Mouse (Mus musculus) gastrocnemius, adult 2 months (tissue): ENCODE measurements around the gene BC080695. TPM values are rescaled to one million over a fixed set of nuclear protein-coding genes. Genes with fewer than 3 reads are reported as not detected.
"Not testable (repeated sequence)": the region's sequence is repeated elsewhere in the genome, so short reads cannot be mapped to it uniquely, and the experiment has no call there.

Source experiments
- DNase-seq: peaks from one replicate; pipeline ENCODE4 v3.0.0; 2022
- H3K27ac ChIP-seq: fragments of 200-600 bp; 2 replicates; pipeline ENCODE4 v1.8.1; 2022; ENCODE audit warnings: mild to moderate bottlenecking
- H3K4me3 ChIP-seq: fragments of 200-600 bp; 2 replicates; pipeline ENCODE4 v1.8.1; 2022; ENCODE audit warnings: mild to moderate bottlenecking, moderate library complexity
- CTCF ChIP-seq: fragments of 200-600 bp; IDR thresholded peaks from 2 replicates; pipeline ENCODE4 v1.8.1; 2022; ENCODE audit warnings: antibody characterized with exemption, mild to moderate bottlenecking, moderate library complexity
- intact Hi-C: fragments of 180-260 bp; cut with DNase I; formaldehyde crosslinking; loops from one replicate; pipeline ENCODE4 v1.15.1; 2025
- long read RNA-seq, 2 experiments: library from polyadenylated mRNA; stranded (forward); transcript quantifications; one replicate each; pipeline ENCODE4 v2.0.0; 2021
- total RNA-seq, 2 experiments: library from RNA; stranded (reverse); gene quantifications; 2 replicates each; pipeline ENCODE4 v1.2.3; 2021

The BC080695 gene
- total RNA-seq = not detected
- long read RNA-seq, experiment 1 = 0 reads
- long read RNA-seq, experiment 2 = 0 reads

DNA sequence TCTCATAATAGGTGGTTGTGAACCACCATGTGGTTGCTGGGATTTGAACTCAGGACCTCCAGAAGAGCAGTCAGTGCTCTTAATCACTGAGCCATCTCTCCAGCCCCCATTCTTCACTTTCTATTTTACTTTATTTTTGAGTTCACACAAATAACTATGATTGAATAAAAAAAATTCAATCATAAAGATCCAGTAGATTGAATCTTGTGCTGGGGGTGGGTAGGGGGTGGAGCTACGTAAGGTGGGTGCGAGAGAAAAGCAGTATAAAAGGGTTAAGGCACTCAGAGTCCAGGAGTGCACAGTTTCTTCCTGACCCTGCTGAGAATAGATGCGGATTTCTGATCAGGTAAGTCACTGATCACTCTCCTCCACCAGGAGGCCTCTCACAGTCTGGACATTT is at the start of gene BC080695, which contains the start of gene Gm13057:
BC080695 (plus strand) TSS at position 301 of the 400 bp plus-strand sequence.
Gm13057 (plus strand) TSS at position 310 of the 400 bp plus-strand sequence.
- H3K27ac ChIP-seq, DNase-seq, H3K4me3 ChIP-seq, intact Hi-C loops: not testable (repeated sequence)

DNA sequence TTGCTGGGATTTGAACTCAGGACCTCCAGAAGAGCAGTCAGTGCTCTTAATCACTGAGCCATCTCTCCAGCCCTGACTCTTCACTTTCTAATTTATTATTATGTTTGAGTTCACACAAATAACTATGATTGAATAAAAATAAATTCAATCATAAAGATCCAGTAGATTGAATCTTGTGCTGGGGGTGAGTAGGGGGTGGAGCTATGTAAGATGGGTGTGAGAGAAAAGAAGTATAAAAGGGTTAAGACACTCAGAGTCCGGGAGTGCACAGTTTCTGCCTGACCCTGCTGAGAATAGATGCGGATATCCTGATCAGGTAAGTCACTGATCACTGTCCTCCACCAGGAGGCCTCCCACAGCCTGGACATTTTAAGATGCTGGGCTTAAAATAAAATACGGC is 40.5 kb upstream of the BC080695 start, which contains the start of gene Gm13043:
Gm13043 (plus strand) TSS at position 301 of the 400 bp plus-strand sequence.
- intact Hi-C loops = no loop called here
- DNase-seq = no peak
- Histone ChIP-seq H3K4me3 (no peak within 1 kb of the TSS), H3K27ac (no peak within 1 kb of the TSS)
- no peak for TF ChIP-seq CTCF

DNA sequence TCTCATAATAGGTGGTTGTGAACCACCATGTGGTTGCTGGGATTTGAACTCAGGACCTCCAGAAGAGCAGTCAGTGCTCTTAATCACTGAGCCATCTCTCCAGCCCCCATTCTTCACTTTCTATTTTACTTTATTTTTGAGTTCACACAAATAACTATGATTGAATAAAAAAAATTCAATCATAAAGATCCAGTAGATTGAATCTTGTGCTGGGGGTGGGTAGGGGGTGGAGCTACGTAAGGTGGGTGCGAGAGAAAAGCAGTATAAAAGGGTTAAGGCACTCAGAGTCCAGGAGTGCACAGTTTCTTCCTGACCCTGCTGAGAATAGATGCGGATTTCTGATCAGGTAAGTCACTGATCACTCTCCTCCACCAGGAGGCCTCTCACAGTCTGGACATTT is 15.8 kb upstream of the BC080695 start, which contains the start of gene Gm13040:
Gm13040 (plus strand) TSS at position 301 of the 400 bp plus-strand sequence.
- H3K4me3 ChIP-seq, DNase-seq, H3K27ac ChIP-seq, intact Hi-C loops: not testable (repeated sequence)

DNA sequence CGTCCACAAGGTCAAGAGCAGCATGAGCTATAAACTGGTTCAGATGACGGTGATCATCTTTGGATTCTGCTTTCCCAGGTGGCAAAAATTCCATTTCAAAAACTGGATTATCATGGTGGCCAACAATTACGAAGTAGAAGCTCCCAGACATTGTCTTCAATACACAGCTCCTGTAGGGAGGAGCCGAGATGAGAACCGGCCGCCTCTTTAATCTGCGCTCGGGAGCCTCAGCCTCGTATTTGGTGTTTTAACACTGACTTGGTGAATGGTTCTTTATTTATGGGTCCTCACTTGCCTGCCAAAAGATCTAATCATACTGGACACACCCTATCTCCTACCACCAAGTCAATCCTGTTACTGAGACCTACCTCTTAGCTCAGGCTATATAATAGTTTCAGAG is 60.4 kb downstream of the BC080695 start:
- not testable (repeated sequence) for H3K4me3 ChIP-seq

DNA sequence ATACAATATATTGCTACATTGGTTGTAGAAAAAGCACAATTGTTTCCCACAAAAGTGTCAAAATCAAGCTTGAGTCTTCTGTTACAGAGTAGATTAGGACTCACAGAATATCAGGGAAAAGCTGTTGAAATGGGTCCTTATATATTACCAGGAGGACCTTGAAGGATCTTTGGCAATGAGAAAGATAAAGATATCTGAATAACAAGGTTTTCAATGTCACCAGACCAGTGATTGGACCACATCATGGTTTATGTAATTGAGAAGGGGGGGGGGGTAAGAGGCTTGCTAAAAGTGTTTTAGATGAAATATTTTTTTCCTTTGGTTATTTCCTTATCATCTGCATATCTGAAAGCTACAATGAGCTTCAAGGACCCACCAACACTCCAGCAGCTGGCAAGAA is 63.2 kb downstream of the BC080695 start, which contains the start of gene Gm13083:
Gm13083 (plus strand) TSS at position 301 of the 400 bp plus-strand sequence.
- intact Hi-C loops = loop anchor here (5.0 kb wide), 1 partner anchor 283 kb away; no protein-coding TSS in a partner anchor
- not testable (repeated sequence) for DNase-seq, H3K27ac ChIP-seq, H3K4me3 ChIP-seq

More for the DNA sequence above, 60.4 kb downstream of the BC080695 start:
- DNase-seq, H3K27ac ChIP-seq, intact Hi-C loops: not testable (repeated sequence)

DNA sequence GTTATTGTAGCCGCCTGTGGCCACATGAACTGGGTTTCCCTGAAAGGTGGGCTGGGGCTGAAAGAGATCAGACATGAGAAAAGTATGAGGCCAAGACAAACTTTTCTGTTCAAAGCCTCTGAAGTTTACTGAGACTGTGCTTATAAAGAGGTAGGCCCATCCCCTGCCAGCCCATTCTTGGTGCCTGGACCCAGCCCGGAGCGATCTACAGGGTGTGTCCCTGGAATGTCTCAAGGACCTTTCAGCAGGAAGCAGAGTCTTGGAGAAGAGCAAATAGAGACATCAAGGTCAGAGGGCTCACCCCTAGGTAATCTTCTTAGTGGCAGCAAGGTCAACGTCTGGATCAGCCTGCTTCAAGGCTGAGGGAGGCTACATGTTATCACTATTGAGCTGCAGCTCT is 66.6 kb downstream of the BC080695 start:
- intact Hi-C loops = loop anchor here (5.0 kb wide), 1 partner anchor 279 kb away; no protein-coding TSS in a partner anchor
- H3K4me3 ChIP-seq = not testable (repeated sequence)

More for the DNA sequence above, 66.6 kb downstream of the BC080695 start:
- H3K27ac ChIP-seq, DNase-seq: not testable (repeated sequence)

Other genes starting within 250 kb of the BC080695 start
- 10 to 100 TPM; 27.1 to 39.4 TPM for gene Lrrc38, start 201.9 kb upstream of the BC080695 start, total RNA-seq
- not detected for gene Pramel1, start 157.3 kb upstream of the BC080695 start, total RNA-seq
- 1 to 10 TPM; 6.2 to 7.8 TPM for gene Pramef8, start 139.3 kb upstream of the BC080695 start, total RNA-seq
- not detected for gene Oog4, start 101.4 kb upstream of the BC080695 start, total RNA-seq
- not detected for gene Gm13043, start 40.4 kb upstream of the BC080695 start, total RNA-seq
- gene Gm13040, start 15.7 kb upstream of the BC080695 start, total RNA-seq = not detected
- gene Gm13057, start within 50 bp of the BC080695 start, total RNA-seq = not detected
- gene Gm13083, start 63.3 kb downstream of the BC080695 start, total RNA-seq = not detected
- gene Gm13088, start 105.5 kb downstream of the BC080695 start, total RNA-seq = not detected
- not detected for gene Gm13089, start 151.0 kb downstream of the BC080695 start, total RNA-seq
- gene Gm13078, start 167.8 kb downstream of the BC080695 start, total RNA-seq = not detected
- not detected for gene Gm13023, start 237.7 kb downstream of the BC080695 start, total RNA-seq